8 mouse cellular contexts compared by ENCODE assay signal in the genomic region with DNA sequence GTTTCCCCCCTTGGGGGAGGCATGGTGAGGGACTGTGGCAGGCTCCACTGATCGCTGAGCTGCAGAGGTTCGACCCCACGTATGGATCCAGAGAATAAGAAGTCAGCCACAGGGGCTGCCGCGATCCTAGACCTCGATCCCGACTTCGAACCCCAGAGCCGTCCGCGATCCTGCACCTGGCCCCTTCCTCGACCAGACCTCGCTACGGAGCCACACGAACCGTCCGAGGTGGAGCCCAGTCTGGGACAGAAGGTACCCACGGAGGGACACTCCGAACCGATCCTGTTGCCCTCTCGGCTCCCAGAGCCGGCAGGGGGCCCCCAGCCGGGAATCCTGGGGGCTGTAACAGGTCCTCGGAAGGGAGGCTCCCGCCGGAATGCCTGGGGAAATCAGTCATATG. TPM values are rescaled to one million over a fixed set of nuclear protein-coding genes. Genes with fewer than 3 reads are reported as not detected.
A peak's percentile ranks its signal among the peaks of the same experiment; 100 is the strongest.
DNase-seq lines count a peak whose midpoint lies in the region; ATAC-seq and TF ChIP-seq lines count a peak whose summit lies in the region.

No protein-coding gene starts in this region.

- H3K4me1 ChIP-seq in kidney, adult 2 months (ENCODE audit: control insufficient read depth, insufficient read depth, low read length), result peaks cover 2% of the 10 kb centered on the region; the same call in 1 of the 2 replicates
- H3K4me1 ChIP-seq in forebrain, embryonic 16.5 days (replicated peaks; ENCODE audit: control insufficient read depth, insufficient read depth, low read length), result peaks cover 5% of the 10 kb centered on the region; the same call in 1 of the 2 replicates
- peaks cover 5% of the 10 kb centered on the region; the same call in 1 of the 2 replicates for H3K4me1 ChIP-seq in limb, embryonic 14.5 days (ENCODE audit: control insufficient read depth, insufficient read depth, low read length)
- H3K4me1 ChIP-seq in neural tube, embryonic 13.5 days (replicated peaks), result peaks cover 12% of the 10 kb centered on the region

- peak overlapping the region; percentile 53 for H3K9ac ChIP-seq in forebrain, embryonic 16.5 days (replicated peaks; ENCODE audit: low read depth, low read length)
- peak overlapping the region; percentile 68 for H3K9ac ChIP-seq in limb, embryonic 14.5 days (ENCODE audit: low read depth, low read length, severe bottlenecking)
- H3K9ac ChIP-seq in neural tube, embryonic 13.5 days, result peak overlapping the region; percentile 66

- WGBS in kidney, adult 2 months, result 0% methylated on average over 26 of the region's 26 CpGs
- 18% methylated on average over 25 of the region's 26 CpGs for WGBS in forebrain, embryonic 16.5 days
- 12% methylated on average over 25 of the region's 26 CpGs for WGBS in limb, embryonic 14.5 days
- WGBS in neural tube, embryonic 13.5 days, result 7% methylated on average over 26 of the region's 26 CpGs

- H3K9me3 ChIP-seq in forebrain, embryonic 16.5 days (ENCODE audit: control insufficient read depth, low read length), result no peaks in the 10 kb centered on the region
- no peaks in the 10 kb centered on the region for H3K9me3 ChIP-seq in limb, embryonic 14.5 days (ENCODE audit: control insufficient read depth, low read length)
- no peaks in the 10 kb centered on the region for H3K9me3 ChIP-seq in neural tube, embryonic 13.5 days

- H3K27ac ChIP-seq in kidney, adult 2 months (ENCODE audit: insufficient read depth, low read depth, low read length), result no peak overlapping the region
- H3K27ac ChIP-seq in forebrain, embryonic 16.5 days (ENCODE audit: low read length), result no peak overlapping the region
- peak overlapping the region; percentile 77 for H3K27ac ChIP-seq in limb, embryonic 14.5 days (replicated peaks; ENCODE audit: low read depth, low read length)
- no peak overlapping the region; the same call in 1 of the 2 replicates for H3K27ac ChIP-seq in neural tube, embryonic 13.5 days (replicated peaks)

- no peak for TF ChIP-seq POLR2A in kidney, adult 2 months (IDR thresholded peaks at IDR 0.05; ENCODE audit: low read depth, low read length)
- TF ChIP-seq POLR2A in limb, embryonic 14.5 days (IDR thresholded peaks at IDR 0.05; ENCODE audit: borderline replicate concordance, extremely low read depth, insufficient read depth, insufficient read length), result no peak

- H3K27me3 ChIP-seq in kidney, adult 2 months (replicated peaks; ENCODE audit: control insufficient read depth, insufficient read depth, low read length), result no peaks in the 10 kb centered on the region
- H3K27me3 ChIP-seq in forebrain, embryonic 16.5 days (replicated peaks; ENCODE audit: control insufficient read depth, insufficient read depth, low read length), result no peaks in the 10 kb centered on the region
- no peaks in the 10 kb centered on the region for H3K27me3 ChIP-seq in limb, embryonic 14.5 days (ENCODE audit: control insufficient read depth, insufficient read depth, low read length)
- peaks cover 5% of the 10 kb centered on the region; the same call in 1 of the 2 replicates for H3K27me3 ChIP-seq in neural tube, embryonic 13.5 days

- TF ChIP-seq CTCF in kidney, adult 2 months (conservative IDR thresholded peaks at IDR 0.05; ENCODE audit: insufficient read depth, insufficient read length, low read depth, low read length), result no peak

- H3K4me3 ChIP-seq in kidney, adult 2 months (ENCODE audit: insufficient read depth, low read depth, low read length), result peak overlapping the region; percentile 89
- peak overlapping the region; percentile 54 for H3K4me3 ChIP-seq in forebrain, embryonic 16.5 days (replicated peaks; ENCODE audit: low read length)
- H3K4me3 ChIP-seq in limb, embryonic 14.5 days (replicated peaks; ENCODE audit: low read length), result peak overlapping the region; percentile 56
- H3K4me3 ChIP-seq in neural tube, embryonic 13.5 days, result peak overlapping the region; percentile 51

- DNase-seq in kidney, adult 2 months, result no peak
- no peak for DNase-seq in kidney, postnatal 25 days
- peak; percentile 20 for DNase-seq in ZHBTc4 (ENCODE audit: low read depth, low spot score)
- no peak for DNase-seq in limb, embryonic 14.5 days (ENCODE audit: low spot score)
- DNase-seq in layer of hippocampus, postnatal 14 days (ENCODE audit: low spot score in 2 of 2), result no peak
- DNase-seq in left cerebral cortex, adult 8-10 months (ENCODE audit: low spot score in 2 of 2), result no peak

- peak overlapping the region; percentile 71 for H3K4me2 ChIP-seq in forebrain, embryonic 16.5 days (ENCODE audit: low read length)
- H3K4me2 ChIP-seq in limb, embryonic 14.5 days (replicated peaks; ENCODE audit: low read depth, low read length, severe bottlenecking), result peak overlapping the region; percentile 55
- peak overlapping the region; percentile 72 for H3K4me2 ChIP-seq in neural tube, embryonic 13.5 days

- ATAC-seq in forebrain, embryonic 16.5 days, result peak; percentile 34
- ATAC-seq in limb, embryonic 14.5 days (ENCODE audit: low FRiP score, low read depth), result peak; percentile 11; the same call in 1 of the 2 replicates
- ATAC-seq in neural tube, embryonic 13.5 days (ENCODE audit: low read depth), result peak; percentile 42

- no peaks in the 10 kb centered on the region for H3K36me3 ChIP-seq in kidney, adult 2 months (ENCODE audit: control insufficient read depth, insufficient read depth, low read length)
- no peaks in the 10 kb centered on the region for H3K36me3 ChIP-seq in forebrain, embryonic 16.5 days (ENCODE audit: control insufficient read depth, insufficient read depth)
- peaks cover 4% of the 10 kb centered on the region for H3K36me3 ChIP-seq in limb, embryonic 14.5 days (ENCODE audit: control insufficient read depth, insufficient read depth, low read length)
- no peaks in the 10 kb centered on the region for H3K36me3 ChIP-seq in neural tube, embryonic 13.5 days

RNA-seq across cellular contexts. Expression of gene Foxo4, which starts 0.4 kb away (rescaled TPM):
- 37.1 and 42.2 TPM in 2 replicates for polyA plus RNA-seq in kidney, adult 2 months (2012; rRNA removed)
- 0.73 and 1.0 TPM in 2 replicates for polyA plus RNA-seq in forebrain, embryonic 16.5 days (2015; fragmentation: Nextera tagmentation; extraction: Ambion mirVana)
- 48.1 and 70.4 TPM in 2 replicates for polyA plus RNA-seq in limb, embryonic 14.5 days (2012; rRNA removed)
- polyA plus RNA-seq in limb, embryonic 14.5 days (2014; fragmentation: Nextera tagmentation; extraction: Ambion mirVana), result 5.0 and 5.6 TPM in 2 replicates
- polyA plus RNA-seq in neural tube, embryonic 13.5 days (2015; fragmentation: Nextera tagmentation; extraction: Ambion mirVana), result 1.0 and 1.1 TPM in 2 replicates
- 10 to 100 TPM; 16.7 to 17.2 TPM for total RNA-seq in layer of hippocampus, postnatal 14 days (2021)
- total RNA-seq in left cerebral cortex, adult 8-10 months (2022), result 10 to 100 TPM; 16.8 to 19.8 (median 17.4) TPM

RNA-seq across cellular contexts. Expression of gene Gm614, which starts 9.1 kb away (rescaled TPM):
- not detected in 2 replicates for polyA plus RNA-seq in kidney, adult 2 months (2012; rRNA removed)
- polyA plus RNA-seq in forebrain, embryonic 16.5 days (2015; fragmentation: Nextera tagmentation; extraction: Ambion mirVana), result not detected in 2 replicates
- polyA plus RNA-seq in limb, embryonic 14.5 days (2012; rRNA removed), result 0.15 TPM in 1 of 2 replicates, not detected in the other
- polyA plus RNA-seq in limb, embryonic 14.5 days (2014; fragmentation: Nextera tagmentation; extraction: Ambion mirVana), result not detected in 2 replicates
- polyA plus RNA-seq in neural tube, embryonic 13.5 days (2015; fragmentation: Nextera tagmentation; extraction: Ambion mirVana), result not detected in 2 replicates
- total RNA-seq in layer of hippocampus, postnatal 14 days (2021), result not detected
- not detected for total RNA-seq in left cerebral cortex, adult 8-10 months (2022)

RNA-seq across cellular contexts. Expression of gene Il2rg, which starts 13.3 kb away (rescaled TPM):
- 7.2 and 21.4 TPM in 2 replicates for polyA plus RNA-seq in kidney, adult 2 months (2012; rRNA removed)
- polyA plus RNA-seq in forebrain, embryonic 16.5 days (2015; fragmentation: Nextera tagmentation; extraction: Ambion mirVana), result 4.4 and 6.2 TPM in 2 replicates
- polyA plus RNA-seq in limb, embryonic 14.5 days (2012; rRNA removed), result 14.0 and 14.9 TPM in 2 replicates
- polyA plus RNA-seq in limb, embryonic 14.5 days (2014; fragmentation: Nextera tagmentation; extraction: Ambion mirVana), result 14.9 and 15.1 TPM in 2 replicates
- 6.8 and 7.1 TPM in 2 replicates for polyA plus RNA-seq in neural tube, embryonic 13.5 days (2015; fragmentation: Nextera tagmentation; extraction: Ambion mirVana)
- total RNA-seq in layer of hippocampus, postnatal 14 days (2021), result 1 to 10 TPM; 1.8 to 2.7 TPM
- 1 to 10 TPM in 3 of 4 experiments, under 1 TPM in 1; 0.83 to 1.8 (median 1.3) TPM for total RNA-seq in left cerebral cortex, adult 8-10 months (2022)

RNA-seq across cellular contexts. Expression of gene Gm20489, which starts 14.1 kb away (rescaled TPM):
- polyA plus RNA-seq in kidney, adult 2 months (2012; rRNA removed), result not detected in 2 replicates
- polyA plus RNA-seq in forebrain, embryonic 16.5 days (2015; fragmentation: Nextera tagmentation; extraction: Ambion mirVana), result not detected in 2 replicates
- polyA plus RNA-seq in limb, embryonic 14.5 days (2012; rRNA removed), result not detected in 2 replicates
- not detected in 2 replicates for polyA plus RNA-seq in limb, embryonic 14.5 days (2014; fragmentation: Nextera tagmentation; extraction: Ambion mirVana)
- not detected in 2 replicates for polyA plus RNA-seq in neural tube, embryonic 13.5 days (2015; fragmentation: Nextera tagmentation; extraction: Ambion mirVana)
- total RNA-seq in layer of hippocampus, postnatal 14 days (2021), result not detected
- total RNA-seq in left cerebral cortex, adult 8-10 months (2022), result not detected

RNA-seq across cellular contexts. Expression of gene Med12, which starts 19.1 kb away (rescaled TPM):
- polyA plus RNA-seq in kidney, adult 2 months (2012; rRNA removed), result 77.2 and 82.6 TPM in 2 replicates
- 22.9 and 26.9 TPM in 2 replicates for polyA plus RNA-seq in forebrain, embryonic 16.5 days (2015; fragmentation: Nextera tagmentation; extraction: Ambion mirVana)
- polyA plus RNA-seq in limb, embryonic 14.5 days (2012; rRNA removed), result 122 and 193 TPM in 2 replicates
- polyA plus RNA-seq in limb, embryonic 14.5 days (2014; fragmentation: Nextera tagmentation; extraction: Ambion mirVana), result 41.7 and 55.7 TPM in 2 replicates
- 25.9 and 26.6 TPM in 2 replicates for polyA plus RNA-seq in neural tube, embryonic 13.5 days (2015; fragmentation: Nextera tagmentation; extraction: Ambion mirVana)
- total RNA-seq in layer of hippocampus, postnatal 14 days (2021), result 10 to 100 TPM; 31.0 to 32.8 TPM
- total RNA-seq in left cerebral cortex, adult 8-10 months (2022), result 10 to 100 TPM; 20.0 to 29.2 (median 23.7) TPM
